Mouse (Mus musculus) CH12.LX (cell line): ENCODE measurements around the gene Nadk2. TPM values are rescaled to one million over a fixed set of nuclear protein-coding genes. Genes with fewer than 3 reads are reported as not detected.

Source experiments
- DNase-seq: peaks from one replicate; pipeline ENCODE4 v3.0.0-alpha.2; 2013; ENCODE audit errors: extremely low read depth
- H3K27ac ChIP-seq: 2 replicates; pipeline ENCODE4 v1.5.1; 2012; ENCODE audit warnings: low read depth, mild to moderate bottlenecking, control low read depth, moderate library complexity; ENCODE audit not compliant: insufficient read depth
- H3K27me3 ChIP-seq: replicated peaks from 2 replicates; pipeline ENCODE3; 2012; ENCODE audit warnings: inconsistent platforms
- H3K36me3 ChIP-seq, 2 experiments: replicated peaks in 1 of 2; 2 replicates each; pipeline versions ENCODE3 to v1.6.1; 2012; ENCODE audit warnings: inconsistent platforms in 1 of 2, low read length in 1 of 2, mild to moderate bottlenecking in 1 of 2, mixed read lengths in 1 of 2, moderate library complexity in 1 of 2; ENCODE audit not compliant: control insufficient read depth in 1 of 2, insufficient read depth in 1 of 2
- H3K4me1 ChIP-seq, 2 experiments: 2 replicates each; pipeline ENCODE4 v1.6.1; 2012; ENCODE audit warnings: inconsistent platforms in 1 of 2, moderate library complexity in 1 of 2; ENCODE audit not compliant: insufficient read depth in 2 of 2, control insufficient read depth in 1 of 2
- H3K4me2 ChIP-seq: 2 replicates; pipeline ENCODE4 v1.6.1; 2012; ENCODE audit warnings: low read depth, mild to moderate bottlenecking, control low read depth; ENCODE audit not compliant: poor library complexity, insufficient read depth, severe bottlenecking
- H3K4me3 ChIP-seq, 3 experiments: fragments of 150-350 bp in 1 of 3; sonication (generic) in 1 of 3; replicated peaks in 1 of 3; 2 replicates each; pipeline versions ENCODE3 to v1.5.1; 2011 to 2012; ENCODE audit warnings: low read depth in 2 of 3, low read length in 2 of 3, mild to moderate bottlenecking in 2 of 3, moderate library complexity in 2 of 3, control low read depth in 1 of 3, improper control_type of control experiment in 1 of 3, inconsistent platforms in 1 of 3, mixed read lengths in 1 of 3; ENCODE audit not compliant: poor library complexity in 1 of 3
- H3K79me2 ChIP-seq: replicated peaks from 2 replicates; pipeline ENCODE4 v1.6.1; 2012; ENCODE audit warnings: mild to moderate bottlenecking, moderate library complexity; ENCODE audit not compliant: control insufficient read depth, poor library complexity, insufficient read depth, severe bottlenecking; ENCODE audit errors: extremely low read depth
- H3K9ac ChIP-seq: 2 replicates; pipeline ENCODE4 v1.6.1; 2012; ENCODE audit warnings: low read depth, mild to moderate bottlenecking, control low read depth, moderate library complexity; ENCODE audit not compliant: insufficient read depth
- H3K9me3 ChIP-seq: replicated peaks from 2 replicates; pipeline ENCODE3; 2012; ENCODE audit warnings: low read length, inconsistent platforms, mixed read lengths
- CHD1 ChIP-seq: IDR thresholded peaks from 2 replicates; pipeline ENCODE4 v1.6.1; 2012; ENCODE audit warnings: low read depth, low read length, improper control_type of control experiment, inconsistent platforms
- CHD2 ChIP-seq: IDR thresholded peaks from 2 replicates; pipeline ENCODE4 v1.6.1; 2011; ENCODE audit warnings: low read length, improper control_type of control experiment
- E2F4 ChIP-seq: IDR thresholded peaks from 2 replicates; pipeline ENCODE4 v1.6.1; 2011; ENCODE audit warnings: low read depth, low read length, improper control_type of control experiment; ENCODE audit not compliant: insufficient replicate concordance
- EP300 ChIP-seq: IDR thresholded peaks from 2 replicates; pipeline ENCODE4 v1.6.1; 2011; ENCODE audit warnings: low read length, improper control_type of control experiment
- GABPA ChIP-seq: IDR thresholded peaks from 2 replicates; pipeline ENCODE4 v1.6.1; 2012; ENCODE audit warnings: low read depth, low read length, improper control_type of control experiment, inconsistent platforms; ENCODE audit not compliant: insufficient replicate concordance
- KAT2A ChIP-seq: IDR thresholded peaks from 2 replicates; pipeline ENCODE4 v1.6.1; 2012; ENCODE audit warnings: low read length, improper control_type of control experiment, inconsistent platforms; ENCODE audit not compliant: insufficient replicate concordance
- MAX ChIP-seq: IDR thresholded peaks from 2 replicates; pipeline ENCODE4 v1.6.1; 2011; ENCODE audit warnings: low read length, improper control_type of control experiment
- NRF1 ChIP-seq: IDR thresholded peaks from 2 replicates; pipeline ENCODE4 v1.6.1; 2014; ENCODE audit warnings: low read depth, mild to moderate bottlenecking, inconsistent platforms, low read length, improper control_type of control experiment, moderate library complexity
- PAX5 ChIP-seq: IDR thresholded peaks from 2 replicates; pipeline ENCODE4 v1.6.1; 2012; ENCODE audit warnings: low read length, inconsistent platforms, mixed read lengths
- RAD21 ChIP-seq: IDR thresholded peaks from 2 replicates; pipeline ENCODE4 v1.6.1; 2011; ENCODE audit warnings: low read depth, mild to moderate bottlenecking, low read length, improper control_type of control experiment, moderate library complexity
- RCOR1 ChIP-seq: conservative IDR thresholded peaks from 2 replicates; pipeline ENCODE4 v1.6.1; 2012; ENCODE audit warnings: low read depth, mild to moderate bottlenecking, inconsistent platforms, low read length, improper control_type of control experiment
- SIN3A ChIP-seq: IDR thresholded peaks from 2 replicates; pipeline ENCODE4 v1.6.1; 2012; ENCODE audit warnings: low read length, improper control_type of control experiment, inconsistent platforms
- TCF12 ChIP-seq: IDR thresholded peaks from 2 replicates; pipeline ENCODE4 v1.6.1; 2014; ENCODE audit warnings: low read depth, mild to moderate bottlenecking, inconsistent platforms, low read length, improper control_type of control experiment
- USF1 ChIP-seq: IDR thresholded peaks from 2 replicates; pipeline ENCODE4 v1.6.1; 2014; ENCODE audit warnings: low read depth, mild to moderate bottlenecking, inconsistent platforms, low read length, improper control_type of control experiment
- ZKSCAN1 ChIP-seq: IDR thresholded peaks from 2 replicates; pipeline ENCODE4 v1.6.1; 2012; ENCODE audit warnings: low read depth, inconsistent platforms, low read length, improper control_type of control experiment, borderline replicate concordance
- ZMIZ1 ChIP-seq: IDR thresholded peaks from 2 replicates; pipeline ENCODE4 v1.6.1; 2012; ENCODE audit warnings: low read depth, mild to moderate bottlenecking, inconsistent platforms, low read length, improper control_type of control experiment
- dilution Hi-C: fragments of 300-500 bp; cut with MboI; formaldehyde crosslinking; loops from 2 replicates; pipeline ENCODE4 v1.14.3; 2020; ENCODE audit warnings: low sequenced_read_pairs; ENCODE audit not compliant: extremely low pct_unique_long_range_greater_than_20kb, extremely low pct_ligation_motif_present
- in situ Hi-C: fragments of 300-500 bp; cut with MboI; formaldehyde crosslinking; loops from 3 replicates; pipeline ENCODE4 v1.14.3; 2019; ENCODE audit warnings: low sequenced_read_pairs, low pct_ligation_motif_present, low pct_unique_long_range_greater_than_20kb, mixed read lengths
- polyA plus RNA-seq: library from polyadenylated mRNA; unstranded; fragments of >175 nt; gene quantifications from 2 replicates; pipeline ENCODE4 v1.2.1, GENCODE M21; 2012; ENCODE audit warnings: low read depth; ENCODE audit not compliant: insufficient read length
- total RNA-seq, 2 experiments: library from RNA; depleted of rRNA; stranded (reverse); fragments of 300-350 nt in 1 of 2; fragments of >200 nt in 1 of 2; gene quantifications; 2 replicates each; pipeline ENCODE4 v1.2.3; 2012 to 2014

Nadk2 gene
- total and polyA plus RNA-seq, 3 experiments, result 22.6 to 35.1 (median 30.1) TPM

- Histone ChIP-seq H3K79me2 (no peaks in the 10 kb centered on the region), H3K4me1 (peaks cover 0 to 22% of the 10 kb centered on the region in 2 experiments; a peak in 2 of 4 replicates), H3K27me3 (no peaks in the 10 kb centered on the region), H3K9ac (no peak overlapping the region), H3K4me2 (no peak overlapping the region), H3K36me3 (no peaks in the 10 kb centered on the region), H3K9me3 (no peaks in the 10 kb centered on the region), H3K27ac (no peak overlapping the region), H3K4me3 (no peak overlapping the region)
- in situ Hi-C loops, result no loop called here
- TF ChIP-seq GABPA, result no peak
- TF ChIP-seq KAT2A, result no peak
- TF ChIP-seq USF1, result no peak
- no peak for TF ChIP-seq TCF12
- no peak for TF ChIP-seq SIN3A
- TF ChIP-seq RCOR1, result no peak
- TF ChIP-seq CHD1, result no peak
- no peak for TF ChIP-seq MAX
- no peak for TF ChIP-seq ZKSCAN1
- dilution Hi-C loops, result no loop called here
- DNase-seq, result no peak
Measured at GRCm38 (mm10) chr15:9068881-9069280, 2.2 kb upstream of the Nadk2 start.

- no peak for DNase-seq
- Histone ChIP-seq H3K27me3 (no peaks in the 10 kb centered on the region), H3K27ac (no peak overlapping the region), H3K4me2 (peak overlapping the region; percentile 68), H3K9ac (peak overlapping the region; percentile 72), H3K4me3 (peak overlapping the region; percentile 69 to 90 (median 73)), H3K9me3 (no peaks in the 10 kb centered on the region), H3K36me3 (no peaks in the 10 kb centered on the region), H3K79me2 (no peaks in the 10 kb centered on the region), H3K4me1 (peaks cover 0 to 36% of the 10 kb centered on the region in 2 experiments; a peak in 2 of 4 replicates)
- no peak for TF ChIP-seq KAT2A
- TF ChIP-seq ZMIZ1, result no peak
- no peak for TF ChIP-seq CHD1
- no peak for TF ChIP-seq RAD21
- no peak for TF ChIP-seq CHD2
- no peak for TF ChIP-seq GABPA
- TF ChIP-seq MAX, result no peak
- TF ChIP-seq NRF1, result no peak
- TF ChIP-seq EP300, result no peak
- TF ChIP-seq PAX5, result no peak
- no peak for TF ChIP-seq SIN3A
- no peak for TF ChIP-seq TCF12
- TF ChIP-seq E2F4, result no peak
- in situ Hi-C loops, result no loop called here
- dilution Hi-C loops, result no loop called here
Measured at GRCm38 (mm10) chr15:9070353-9070752, 707 bp upstream of the Nadk2 start.
